Mouse (Mus musculus) embryonic fibroblast, embryonic 13.5 days (primary cell): ENCODE measurements around the gene Cox6b1. TPM values are rescaled to one million over a fixed set of nuclear protein-coding genes. Genes with fewer than 3 reads are reported as not detected.

Experiments used
- H3K27ac ChIP-seq: 2 replicates; pipeline ENCODE4 v1.5.1; 2012; ENCODE audit warnings: low read length, control low read depth, inconsistent platforms; ENCODE audit not compliant: insufficient read depth
- H3K4me1 ChIP-seq: 2 replicates; pipeline ENCODE4 v1.6.1; 2011; ENCODE audit warnings: low read length; ENCODE audit not compliant: control insufficient read depth, insufficient read depth
- H3K4me3 ChIP-seq: 2 replicates; pipeline ENCODE4 v1.5.1; 2011; ENCODE audit warnings: mild to moderate bottlenecking, control low read depth, low read length; ENCODE audit not compliant: insufficient read depth
- CTCF ChIP-seq: IDR thresholded peaks from 2 replicates; pipeline ENCODE4 v1.5.1; 2011; ENCODE audit warnings: mild to moderate bottlenecking, control low read depth, low read length, moderate library complexity, borderline replicate concordance; ENCODE audit not compliant: insufficient read depth
- POLR2A ChIP-seq: IDR thresholded peaks from 2 replicates; pipeline ENCODE4 v1.6.1; 2011; ENCODE audit warnings: low read depth, mild to moderate bottlenecking, control low read depth, low read length, moderate library complexity
- polyA plus RNA-seq: library from polyadenylated mRNA; stranded (reverse); fragments of >200 nt; gene quantifications from 2 replicates; pipeline ENCODE4 v1.2.4, GENCODE M21; 2011; ENCODE audit warnings: low read depth; ENCODE audit not compliant: missing spikeins, insufficient read length

Gene Cox6b1
- polyA plus RNA-seq, 1 experiment: 557 TPM

DNA sequence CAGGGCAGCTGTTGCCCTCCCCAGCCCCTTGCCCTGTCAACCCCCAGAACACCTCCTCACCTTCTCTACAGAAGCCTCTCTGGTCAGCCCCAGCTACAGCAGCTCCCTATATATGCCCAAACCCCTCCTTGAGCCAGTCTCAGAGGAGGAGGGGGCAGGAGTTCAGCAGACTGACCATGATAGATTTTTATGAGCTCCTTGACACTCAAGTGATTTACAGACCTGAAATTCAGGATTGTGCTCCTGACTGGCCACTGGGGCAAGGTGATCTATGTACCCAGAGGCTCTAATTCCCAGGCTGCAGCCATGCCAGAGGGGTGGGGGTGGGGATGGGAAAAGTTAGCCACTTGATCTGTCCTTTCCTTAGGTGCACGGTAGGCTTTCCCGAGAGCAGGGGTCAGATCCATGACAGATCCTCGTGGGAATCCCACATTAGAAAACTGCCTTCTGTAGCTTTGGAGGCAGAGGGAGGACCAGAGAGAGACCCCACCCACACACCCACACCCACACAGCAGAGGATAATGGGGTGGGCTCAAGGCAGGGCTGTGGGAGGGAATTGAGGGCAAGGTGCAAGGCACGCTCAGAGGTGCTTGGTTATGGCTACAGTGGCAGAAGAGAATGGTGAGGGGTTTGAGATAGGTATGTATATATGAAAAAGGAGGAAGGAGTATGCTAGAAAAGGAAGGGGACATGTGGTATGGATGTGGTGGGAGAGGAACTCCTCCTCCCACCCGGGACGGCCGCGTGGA lies 13.1 kb downstream of the Cox6b1 start, which contains the start of gene Upk1a:
Upk1a (minus strand) TSS at position 194 of the 749 bp plus-strand sequence.
- H3K27ac ChIP-seq: no peak within 1 kb of the TSS
- H3K4me1 ChIP-seq: no peaks in the 10 kb centered on the region
- H3K4me3 ChIP-seq: no peak within 1 kb of the TSS
- TF ChIP-seq POLR2A (no peak), CTCF (no peak)

- Histone ChIP-seq H3K4me1 (no peaks in the 10 kb centered on the region), H3K27ac (no peak overlapping the region), H3K4me3 (no peak overlapping the region)
- no peak for TF ChIP-seq POLR2A
- no peak for TF ChIP-seq CTCF
Observed at GRCm38 (mm10) chr7:30610043-30610442, 15.9 kb downstream of the Cox6b1 start.

DNA sequence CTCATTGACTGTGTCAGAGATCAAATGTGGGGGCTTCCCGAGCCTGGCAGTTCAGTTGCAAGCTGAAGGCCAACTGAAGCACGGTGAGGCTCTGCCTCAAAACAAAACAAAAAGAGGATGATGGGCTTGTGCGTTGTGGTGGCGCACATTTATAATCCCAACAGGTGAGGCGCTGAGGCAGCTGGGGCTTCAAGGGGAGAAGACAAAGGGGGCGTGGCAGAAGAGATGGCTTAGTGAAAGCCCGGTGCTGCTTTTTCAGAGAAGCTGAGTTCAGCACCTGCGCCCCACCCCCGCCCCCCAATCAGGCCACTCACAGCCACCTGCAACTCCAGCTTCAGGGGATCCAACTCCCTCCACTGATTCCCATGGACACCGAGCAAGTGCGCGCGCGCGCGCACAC lies 17.5 kb downstream of the Cox6b1 start:
- Histone ChIP-seq H3K4me3 (no peak overlapping the region), H3K27ac (no peak overlapping the region), H3K4me1 (no peaks in the 10 kb centered on the region)
- TF ChIP-seq CTCF (no peak), POLR2A (no peak)

- H3K27ac ChIP-seq: no peak overlapping the region
- H3K4me1 ChIP-seq: no peaks in the 10 kb centered on the region
- H3K4me3 ChIP-seq: no peak overlapping the region
- no peak for TF ChIP-seq POLR2A
- TF ChIP-seq CTCF: peak; percentile 75
Observed at GRCm38 (mm10) chr7:30607706-30608309, 18.1 kb downstream of the Cox6b1 start.

DNA sequence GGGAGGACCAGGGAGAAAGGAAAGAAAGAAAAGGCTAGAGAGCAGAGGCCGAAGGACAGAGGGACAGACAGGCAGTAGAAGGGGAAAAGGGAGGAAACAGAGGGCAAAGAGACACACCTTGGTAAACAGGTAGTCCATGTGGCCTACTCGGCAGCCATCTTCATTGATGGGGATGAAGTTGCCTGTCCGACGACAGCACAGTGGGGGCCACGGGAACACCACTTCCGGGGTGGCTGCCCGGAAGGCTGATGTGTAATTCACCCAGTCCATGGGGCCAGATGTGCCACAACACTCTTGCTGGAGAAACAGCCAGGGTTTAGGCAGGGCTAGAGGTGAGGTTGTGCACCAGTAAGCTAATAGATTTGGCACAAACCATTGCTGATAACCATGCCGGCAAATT lies 21.0 kb downstream of the Cox6b1 start:
- H3K27ac ChIP-seq: no peak overlapping the region
- H3K4me3 ChIP-seq: no peak overlapping the region
- TF ChIP-seq POLR2A (no peak), CTCF (no peak)

DNA sequence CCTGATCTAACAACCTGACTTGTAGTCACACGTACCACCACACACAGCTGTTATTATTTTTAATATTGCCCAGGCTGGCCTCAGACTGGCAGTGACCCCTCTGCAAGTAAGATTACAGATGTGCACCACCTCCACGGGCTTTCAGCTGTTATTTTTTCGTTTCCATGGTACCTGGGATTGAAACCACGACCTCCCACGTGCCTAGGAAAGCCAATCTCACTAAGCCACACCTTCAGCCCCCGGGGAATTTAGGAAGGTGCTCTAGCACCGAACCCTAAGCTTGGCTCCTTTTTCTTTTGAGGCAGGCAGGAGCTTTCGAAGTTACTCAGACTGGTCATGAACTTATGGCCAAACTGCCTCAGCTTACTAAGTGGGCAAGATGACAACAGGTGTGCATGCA lies 21.5 kb downstream of the Cox6b1 start:
- H3K27ac ChIP-seq: no peak overlapping the region
- no peak overlapping the region for H3K4me3 ChIP-seq
- H3K4me1 ChIP-seq: no peaks in the 10 kb centered on the region
- TF ChIP-seq CTCF (no peak), POLR2A (no peak)

More for the DNA sequence above, 21.0 kb downstream of the Cox6b1 start:
- H3K4me1 ChIP-seq: no peaks in the 10 kb centered on the region

DNA sequence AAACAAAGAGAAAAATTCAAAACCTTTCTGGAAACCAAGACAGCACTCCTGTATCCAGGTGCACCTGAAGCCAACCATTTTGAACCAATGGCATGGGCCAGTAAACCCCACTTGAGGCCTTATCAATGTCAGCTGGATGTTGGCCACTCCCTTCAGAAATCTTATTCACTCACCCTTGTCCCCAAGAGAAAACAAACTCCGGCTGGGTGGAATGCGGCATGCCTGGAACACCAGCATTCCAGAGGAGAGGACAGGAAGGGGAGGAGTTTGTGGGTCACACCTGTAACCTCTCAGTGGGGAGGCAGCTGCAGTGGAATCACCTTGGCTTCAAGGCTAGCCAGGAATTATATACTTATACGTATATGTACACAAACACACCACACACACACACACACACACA lies 23.4 kb downstream of the Cox6b1 start:
- Histone ChIP-seq H3K27ac (no peak overlapping the region), H3K4me3 (no peak overlapping the region), H3K4me1 (no peaks in the 10 kb centered on the region)
- no peak for TF ChIP-seq POLR2A
- TF ChIP-seq CTCF: no peak

- H3K4me3 ChIP-seq: no peak overlapping the region
- no peak for TF ChIP-seq POLR2A
- TF ChIP-seq CTCF: no peak
- no peak overlapping the region for H3K27ac ChIP-seq
- no peaks in the 10 kb centered on the region for H3K4me1 ChIP-seq
Observed at GRCm38 (mm10) chr7:30600651-30601050, 25.3 kb downstream of the Cox6b1 start.

DNA sequence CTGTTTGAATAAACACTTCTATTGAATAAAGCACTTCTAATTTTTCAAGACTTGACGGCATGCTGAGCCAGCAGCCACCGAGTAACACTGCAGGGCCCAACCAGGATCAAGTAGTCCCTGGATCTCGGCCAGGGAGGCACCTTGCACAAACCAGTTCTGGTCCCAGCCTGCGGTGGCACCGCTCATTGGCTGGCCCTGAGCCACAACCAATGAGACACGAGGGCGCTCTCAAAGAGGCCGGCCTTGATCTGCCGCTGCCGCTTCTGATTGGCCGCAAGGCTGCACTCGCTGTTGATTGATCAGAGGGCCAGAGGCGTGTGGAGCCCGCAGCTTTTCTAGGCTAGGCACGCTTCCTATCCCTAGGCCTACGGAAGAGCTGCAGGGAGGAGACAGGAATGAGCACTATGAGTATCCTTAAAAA lies 26.0 kb downstream of the Cox6b1 start:
- Histone ChIP-seq H3K4me1 (no peaks in the 10 kb centered on the region), H3K4me3 (no peak overlapping the region), H3K27ac (no peak overlapping the region)
- no peak for TF ChIP-seq CTCF
- no peak for TF ChIP-seq POLR2A

DNA sequence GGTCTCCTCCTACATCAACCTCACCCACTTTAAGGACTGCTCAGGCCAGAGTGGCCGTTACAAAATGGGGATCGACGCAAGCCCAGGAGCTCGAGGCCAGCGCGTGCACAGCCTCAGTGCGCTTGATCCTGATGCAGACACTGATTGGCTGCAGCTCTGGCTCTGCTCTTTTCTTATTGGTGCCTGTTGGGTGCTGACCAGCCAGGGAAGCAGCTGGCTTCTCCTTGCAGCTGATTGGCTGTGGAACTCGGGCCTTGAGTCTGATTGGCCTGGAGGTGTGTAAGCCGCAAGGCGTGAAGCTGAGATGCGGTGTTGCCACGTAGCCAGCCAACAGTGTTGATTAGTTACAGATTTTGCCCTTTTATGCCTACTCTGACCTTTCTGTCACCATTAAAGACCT lies 27.2 kb downstream of the Cox6b1 start, which contains the start of gene Zbtb32:
Zbtb32 (minus strand) TSS at position 124 of the 400 bp plus-strand sequence.
- Histone ChIP-seq H3K27ac (no peak within 1 kb of the TSS), H3K4me3 (no peak within 1 kb of the TSS), H3K4me1 (no peaks in the 10 kb centered on the region)
- TF ChIP-seq CTCF (no peak), POLR2A (no peak)
